Mouse (Mus musculus): ENCODE results near the gene Fbxl2. TPM values are rescaled to one million over a fixed set of nuclear protein-coding genes. Genes with fewer than 3 reads are reported as not detected.

Fbxl2 gene
- polyA plus RNA-seq, 1 experiment from 2014 or later, result 2.7 TPM

- no peak overlapping the region for H3K9ac ChIP-seq (ENCODE audit: low read length)
- ATAC-seq (ENCODE audit: insufficient number of reproducible peaks, low FRiP score, low TSS enrichment, low read depth) (no peak), DNase-seq (ENCODE audit: low spot score) (no peak)
- no peaks in the 10 kb centered on the region for H3K9me3 ChIP-seq (ENCODE audit: control insufficient read depth, low read length)
- no peaks in the 10 kb centered on the region for H3K36me3 ChIP-seq (ENCODE audit: control insufficient read depth, insufficient read depth, low read length)
- H3K4me1 ChIP-seq (ENCODE audit: control insufficient read depth, insufficient read depth, low read length), result no peaks in the 10 kb centered on the region
- H3K27me3 ChIP-seq (ENCODE audit: control insufficient read depth, insufficient read depth, low read length), result peaks cover 2% of the 10 kb centered on the region; the same call in 1 of the 2 replicates
- no peak overlapping the region for H3K4me3 ChIP-seq (ENCODE audit: low read depth, low read length)
- no peak overlapping the region for H3K27ac ChIP-seq (replicated peaks; ENCODE audit: low read depth, low read length)
- H3K4me2 ChIP-seq (ENCODE audit: low read depth, severe bottlenecking), result no peak overlapping the region
- WGBS, result 97% methylated on average over 4 of the region's 4 CpGs
Observed at GRCm38 (mm10) chr9:114015724-114016123, 30.3 kb downstream of the Fbxl2 start.

DNA sequence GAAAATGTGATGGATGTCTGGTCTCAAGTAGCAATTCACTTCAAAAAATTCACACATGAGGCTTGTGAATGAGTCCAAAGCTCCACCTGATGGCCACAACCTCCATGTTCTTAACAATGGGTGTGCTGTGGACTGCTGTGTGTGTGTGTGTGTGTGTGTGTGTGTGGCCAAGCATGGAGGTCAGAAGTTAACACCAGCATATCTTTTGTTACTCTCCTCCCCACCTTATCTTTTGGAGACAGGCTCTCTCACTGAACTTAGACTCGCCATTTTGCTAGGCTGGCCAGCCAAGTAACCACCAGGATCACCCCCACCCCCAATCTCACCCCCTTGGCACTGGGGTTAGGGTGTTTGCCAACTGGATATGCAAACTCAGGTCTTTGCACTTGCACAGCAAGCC lies 32.0 kb downstream of the Fbxl2 start:
- no peak overlapping the region for H3K27ac ChIP-seq (replicated peaks; ENCODE audit: low read depth, low read length)
- H3K27me3 ChIP-seq (ENCODE audit: control insufficient read depth, insufficient read depth, low read length), result no peaks in the 10 kb centered on the region
- no peak for ATAC-seq (ENCODE audit: insufficient number of reproducible peaks, low FRiP score, low TSS enrichment, low read depth)
- DNase-seq (ENCODE audit: low spot score), result no peak
- H3K9ac ChIP-seq (ENCODE audit: low read length), result no peak overlapping the region
- H3K4me3 ChIP-seq (ENCODE audit: low read depth, low read length), result no peak overlapping the region
- H3K4me2 ChIP-seq (ENCODE audit: low read depth, severe bottlenecking), result no peak overlapping the region
- H3K9me3 ChIP-seq (ENCODE audit: control insufficient read depth, low read length), result no peaks in the 10 kb centered on the region
- WGBS, result 70% methylated on average over 1 of the region's 1 CpGs
- no peaks in the 10 kb centered on the region for H3K36me3 ChIP-seq (ENCODE audit: control insufficient read depth, insufficient read depth, low read length)
- no peaks in the 10 kb centered on the region for H3K4me1 ChIP-seq (ENCODE audit: control insufficient read depth, insufficient read depth, low read length)

GRCm38 (mm10) chr9:114011203-114011602 lies 34.8 kb downstream of the Fbxl2 start:
- Histone ChIP-seq H3K27ac (replicated peaks; ENCODE audit: low read depth, low read length) (no peak overlapping the region), H3K9me3 (ENCODE audit: control insufficient read depth, low read length) (no peaks in the 10 kb centered on the region), H3K36me3 (ENCODE audit: control insufficient read depth, insufficient read depth, low read length) (no peaks in the 10 kb centered on the region), H3K4me1 (ENCODE audit: control insufficient read depth, insufficient read depth, low read length) (no peaks in the 10 kb centered on the region), H3K4me2 (ENCODE audit: low read depth, severe bottlenecking) (no peak overlapping the region), H3K4me3 (ENCODE audit: low read depth, low read length) (no peak overlapping the region), H3K27me3 (ENCODE audit: control insufficient read depth, insufficient read depth, low read length) (no peaks in the 10 kb centered on the region), H3K9ac (ENCODE audit: low read length) (no peak overlapping the region)
- WGBS, result 60% methylated on average over 18 of the region's 18 CpGs
- DNase-seq (ENCODE audit: low spot score) (no peak), ATAC-seq (ENCODE audit: insufficient number of reproducible peaks, low FRiP score, low TSS enrichment, low read depth) (no peak)

DNA sequence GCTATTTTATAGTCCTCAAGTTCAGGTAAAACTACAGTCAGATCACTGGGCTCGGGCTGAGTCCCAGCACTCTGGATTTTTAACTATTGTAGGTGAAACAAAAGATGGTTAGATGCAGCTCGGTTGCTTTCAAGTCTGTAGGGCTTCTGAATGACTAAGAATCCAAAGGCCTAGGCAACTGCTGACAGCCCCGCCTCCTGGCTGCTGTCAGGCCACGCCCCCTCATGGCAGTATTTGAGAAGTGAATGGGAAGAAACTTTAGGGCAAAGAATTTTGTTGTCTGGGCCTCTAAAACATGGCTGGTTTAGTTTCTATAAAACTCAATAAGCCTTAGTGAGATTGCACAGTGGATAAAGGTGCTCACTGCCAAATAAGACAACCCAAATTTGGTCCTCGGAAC lies 36.5 kb downstream of the Fbxl2 start:
- Histone ChIP-seq H3K9ac (ENCODE audit: low read length) (no peak overlapping the region), H3K9me3 (ENCODE audit: control insufficient read depth, low read length) (no peaks in the 10 kb centered on the region), H3K27ac (replicated peaks; ENCODE audit: low read depth, low read length) (no peak overlapping the region), H3K4me3 (ENCODE audit: low read depth, low read length) (no peak overlapping the region), H3K36me3 (ENCODE audit: control insufficient read depth, insufficient read depth, low read length) (no peaks in the 10 kb centered on the region), H3K4me2 (ENCODE audit: low read depth, severe bottlenecking) (no peak overlapping the region), H3K27me3 (ENCODE audit: control insufficient read depth, insufficient read depth, low read length) (no peaks in the 10 kb centered on the region), H3K4me1 (ENCODE audit: control insufficient read depth, insufficient read depth, low read length) (no peaks in the 10 kb centered on the region)
- ATAC-seq (ENCODE audit: insufficient number of reproducible peaks, low FRiP score, low TSS enrichment, low read depth) (no peak), DNase-seq (ENCODE audit: low spot score) (no peak)
- WGBS, result 57% methylated on average over 5 of the region's 5 CpGs

GRCm38 (mm10) chr9:114007850-114008350 lies 38.1 kb downstream of the Fbxl2 start:
- no peak for ATAC-seq (ENCODE audit: insufficient number of reproducible peaks, low FRiP score, low TSS enrichment, low read depth)
- Histone ChIP-seq H3K27me3 (ENCODE audit: control insufficient read depth, insufficient read depth, low read length) (no peaks in the 10 kb centered on the region), H3K27ac (replicated peaks; ENCODE audit: low read depth, low read length) (no peak overlapping the region), H3K36me3 (ENCODE audit: control insufficient read depth, insufficient read depth, low read length) (no peaks in the 10 kb centered on the region), H3K9me3 (ENCODE audit: control insufficient read depth, low read length) (no peaks in the 10 kb centered on the region), H3K4me2 (ENCODE audit: low read depth, severe bottlenecking) (no peak overlapping the region), H3K4me3 (ENCODE audit: low read depth, low read length) (no peak overlapping the region), H3K4me1 (ENCODE audit: control insufficient read depth, insufficient read depth, low read length) (no peaks in the 10 kb centered on the region), H3K9ac (ENCODE audit: low read length) (no peak overlapping the region)
- WGBS, result 94% methylated on average over 9 of the region's 9 CpGs
- DNase-seq (ENCODE audit: low spot score), result no peak

GRCm38 (mm10) chr9:114006801-114007200 lies 39.2 kb downstream of the Fbxl2 start:
- Histone ChIP-seq H3K27ac (replicated peaks; ENCODE audit: low read depth, low read length) (no peak overlapping the region), H3K4me1 (ENCODE audit: control insufficient read depth, insufficient read depth, low read length) (no peaks in the 10 kb centered on the region), H3K27me3 (ENCODE audit: control insufficient read depth, insufficient read depth, low read length) (no peaks in the 10 kb centered on the region), H3K4me2 (ENCODE audit: low read depth, severe bottlenecking) (no peak overlapping the region), H3K4me3 (ENCODE audit: low read depth, low read length) (no peak overlapping the region), H3K36me3 (ENCODE audit: control insufficient read depth, insufficient read depth, low read length) (no peaks in the 10 kb centered on the region; the same call in 1 of the 2 replicates), H3K9ac (ENCODE audit: low read length) (no peak overlapping the region), H3K9me3 (ENCODE audit: control insufficient read depth, low read length) (no peaks in the 10 kb centered on the region)
- no peak for ATAC-seq (ENCODE audit: insufficient number of reproducible peaks, low FRiP score, low TSS enrichment, low read depth)
- no peak for DNase-seq (ENCODE audit: low spot score)
- WGBS, result 73% methylated on average over 9 of the region's 9 CpGs

DNA sequence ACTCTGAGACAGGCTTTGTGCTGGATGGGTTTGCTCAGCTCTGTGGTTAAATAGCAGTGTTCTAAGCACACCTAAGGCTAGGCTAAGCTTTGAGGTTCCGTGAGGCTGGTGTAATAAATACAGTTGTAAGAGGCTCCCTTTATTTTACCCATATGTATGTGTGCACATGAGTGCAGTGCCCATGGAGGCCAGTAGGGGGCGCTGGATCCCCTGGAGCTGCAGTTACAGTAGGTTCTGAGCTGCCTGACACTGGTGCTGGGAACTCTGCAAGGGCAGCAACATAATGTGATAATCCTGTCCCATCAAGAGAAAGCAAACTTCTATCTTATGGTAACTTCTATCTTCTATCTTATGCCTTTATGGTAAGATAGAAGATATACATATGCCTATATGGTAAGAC lies 47.7 kb downstream of the Fbxl2 start:
- Histone ChIP-seq H3K27me3 (ENCODE audit: control insufficient read depth, insufficient read depth, low read length) (no peaks in the 10 kb centered on the region), H3K9me3 (ENCODE audit: control insufficient read depth, low read length) (peaks cover 3% of the 10 kb centered on the region; the same call in 1 of the 2 replicates), H3K36me3 (ENCODE audit: control insufficient read depth, insufficient read depth, low read length) (no peaks in the 10 kb centered on the region; the same call in 1 of the 2 replicates), H3K9ac (ENCODE audit: low read length) (no peak overlapping the region), H3K4me3 (ENCODE audit: low read depth, low read length) (no peak overlapping the region), H3K4me2 (ENCODE audit: low read depth, severe bottlenecking) (no peak overlapping the region), H3K27ac (replicated peaks; ENCODE audit: low read depth, low read length) (no peak overlapping the region), H3K4me1 (ENCODE audit: control insufficient read depth, insufficient read depth, low read length) (no peaks in the 10 kb centered on the region)
- WGBS, result 48% methylated on average over 2 of the region's 2 CpGs
- ATAC-seq (ENCODE audit: insufficient number of reproducible peaks, low FRiP score, low TSS enrichment, low read depth), result no peak
- DNase-seq (ENCODE audit: low spot score), result no peak

- Histone ChIP-seq H3K36me3 (ENCODE audit: control insufficient read depth, insufficient read depth, low read length) (no peaks in the 10 kb centered on the region), H3K9ac (ENCODE audit: low read length) (no peak overlapping the region), H3K9me3 (ENCODE audit: control insufficient read depth, low read length) (no peaks in the 10 kb centered on the region), H3K27me3 (ENCODE audit: control insufficient read depth, insufficient read depth, low read length) (no peaks in the 10 kb centered on the region), H3K27ac (replicated peaks; ENCODE audit: low read depth, low read length) (no peak overlapping the region), H3K4me2 (ENCODE audit: low read depth, severe bottlenecking) (no peak overlapping the region), H3K4me1 (ENCODE audit: control insufficient read depth, insufficient read depth, low read length) (no peaks in the 10 kb centered on the region), H3K4me3 (ENCODE audit: low read depth, low read length) (no peak overlapping the region)
- 93% methylated on average over 7 of the region's 7 CpGs for WGBS
- no peak for ATAC-seq (ENCODE audit: insufficient number of reproducible peaks, low FRiP score, low TSS enrichment, low read depth)
- DNase-seq (ENCODE audit: low spot score), result no peak
Observed at GRCm38 (mm10) chr9:113992810-113993209, 53.2 kb downstream of the Fbxl2 start.
